Mouse (Mus musculus): ENCODE results near the gene Bhmt.
A peak's percentile ranks its signal among the peaks of the same experiment; 100 is the strongest.

Gene Bhmt

DNA sequence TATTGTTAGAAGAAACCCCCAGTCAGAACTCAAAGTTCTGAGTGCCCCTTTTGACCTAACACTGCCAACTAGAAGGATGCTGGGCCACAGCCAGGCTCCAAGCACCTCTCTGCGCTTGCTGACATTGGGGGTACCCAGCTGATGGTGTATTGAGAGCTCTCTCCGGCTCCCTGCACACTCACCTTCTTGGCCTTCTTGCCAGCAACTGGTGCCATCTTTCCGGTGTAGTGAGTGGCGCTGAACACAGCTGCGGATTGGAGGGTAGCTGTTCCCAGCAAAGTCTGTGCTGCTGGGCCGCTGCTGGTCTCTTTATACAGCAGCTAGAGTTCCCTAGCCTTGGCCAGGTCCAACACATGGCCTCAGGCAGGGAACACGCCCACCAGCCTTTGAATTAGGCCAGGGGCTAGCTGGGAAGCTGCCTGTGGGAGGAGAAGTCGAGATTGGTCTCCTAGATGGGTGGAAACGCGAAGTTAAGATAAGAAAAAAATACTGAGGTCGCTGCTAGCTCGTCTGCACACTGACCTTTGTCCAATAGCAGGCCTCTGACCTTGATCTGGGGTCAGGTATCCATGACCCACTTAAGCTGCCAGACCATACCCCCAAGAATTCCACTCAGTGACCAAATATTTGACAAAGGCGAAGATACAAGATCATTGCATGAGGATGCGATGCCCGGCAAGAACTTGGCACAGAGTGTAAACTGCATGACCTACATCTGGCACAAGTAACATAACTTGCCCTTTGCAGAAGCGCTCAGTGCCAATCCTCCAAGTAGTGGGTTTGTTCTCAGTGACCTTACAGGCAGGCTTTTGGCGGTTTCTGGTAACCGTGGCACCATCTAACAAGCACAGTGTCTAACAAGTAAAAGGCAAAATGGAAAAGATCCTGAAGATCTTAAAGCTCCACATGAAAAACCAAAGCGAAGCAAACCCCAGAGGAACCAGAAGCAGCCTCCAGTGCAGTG, at the start of gene Bhmt:
TSS of gene Bhmt (minus strand) at position 680 of the 964 bp plus-strand sequence.
- DNase-seq (ENCODE audit: low read depth, low spot score) = no peak

- no peak for DNase-seq (ENCODE audit: low read depth, low spot score)
Measured at GRCm38 (mm10) chr13:93687321-93687720, 49.6 kb upstream of the Bhmt start.

DNA sequence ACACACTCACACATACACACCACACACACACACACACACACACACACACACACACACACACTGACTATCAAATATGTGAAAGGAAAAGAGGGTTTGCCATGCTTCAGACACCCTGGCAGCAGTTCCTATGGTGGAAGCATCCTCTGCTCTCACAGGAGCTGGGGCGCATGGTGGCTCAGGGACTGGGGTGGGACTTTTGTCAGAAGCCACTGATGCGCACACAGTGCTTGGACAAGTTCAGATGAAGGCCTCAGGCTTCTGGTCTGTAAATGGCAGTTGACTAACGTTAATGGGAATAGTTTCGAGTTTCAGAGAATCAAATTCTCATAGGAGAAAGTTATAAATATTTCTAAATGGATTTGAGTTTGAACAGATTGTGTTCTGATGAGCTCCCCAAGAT, 47.5 kb upstream of the Bhmt start:
- DNase-seq (ENCODE audit: low read depth, low spot score) = no peak

- DNase-seq (ENCODE audit: low read depth, low spot score) = no peak
Measured at GRCm38 (mm10) chr13:93683336-93683735, 45.6 kb upstream of the Bhmt start.

DNA sequence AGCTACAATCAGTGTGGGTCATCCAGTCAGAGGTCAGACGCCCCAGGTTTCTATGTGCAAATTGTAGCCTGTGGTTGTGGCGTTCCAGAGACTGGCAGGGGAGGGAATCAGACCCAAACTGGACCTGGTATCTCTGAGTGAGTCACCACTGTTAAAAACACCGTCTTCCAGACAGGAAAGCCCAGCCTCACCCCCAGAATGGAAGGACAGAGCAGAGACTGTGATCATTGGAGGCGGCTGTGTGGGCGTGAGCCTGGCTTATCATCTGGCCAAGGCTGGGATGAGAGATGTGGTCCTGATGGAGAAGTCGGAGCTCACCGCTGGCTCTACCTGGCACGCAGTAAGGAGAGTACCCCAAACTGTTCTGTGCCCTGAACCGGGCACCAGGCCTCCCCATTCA, 39.1 kb upstream of the Bhmt start:
- DNase-seq (ENCODE audit: low read depth, low spot score) = no peak

- no peak for DNase-seq (ENCODE audit: low read depth, low spot score)
Measured at GRCm38 (mm10) chr13:93674131-93674561, 36.4 kb upstream of the Bhmt start, which contains the start of the genes Bhmt2 and Dmgdh. Gene Bhmt2, minus strand, starts transcription at chr13:93674302. Gene Dmgdh, plus strand, starts transcription at chr13:93674433.

DNA sequence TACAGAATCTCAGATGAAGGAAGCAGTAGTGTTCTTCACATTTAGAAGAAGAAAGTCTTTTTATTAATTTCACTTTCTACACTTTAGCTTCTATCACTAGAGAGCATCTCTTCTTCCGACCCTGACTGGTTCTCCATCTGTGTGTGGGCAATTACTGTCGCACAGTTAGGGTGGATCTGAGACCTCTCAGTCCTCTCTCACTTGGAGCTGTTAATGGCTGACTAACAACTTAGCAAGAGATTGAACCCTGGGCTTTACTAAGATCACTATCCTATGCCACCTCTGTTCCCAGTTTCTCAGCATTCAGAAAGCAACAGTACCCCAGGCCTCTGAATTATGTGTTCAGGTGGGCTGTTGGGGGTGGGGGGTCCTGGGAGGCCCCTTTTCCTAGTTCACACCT, 35.5 kb upstream of the Bhmt start:
- DNase-seq (ENCODE audit: low read depth, low spot score) = no peak

- no peak for DNase-seq (ENCODE audit: low read depth, low spot score)
Measured at GRCm38 (mm10) chr13:93672371-93672770, 34.6 kb upstream of the Bhmt start.

DNA sequence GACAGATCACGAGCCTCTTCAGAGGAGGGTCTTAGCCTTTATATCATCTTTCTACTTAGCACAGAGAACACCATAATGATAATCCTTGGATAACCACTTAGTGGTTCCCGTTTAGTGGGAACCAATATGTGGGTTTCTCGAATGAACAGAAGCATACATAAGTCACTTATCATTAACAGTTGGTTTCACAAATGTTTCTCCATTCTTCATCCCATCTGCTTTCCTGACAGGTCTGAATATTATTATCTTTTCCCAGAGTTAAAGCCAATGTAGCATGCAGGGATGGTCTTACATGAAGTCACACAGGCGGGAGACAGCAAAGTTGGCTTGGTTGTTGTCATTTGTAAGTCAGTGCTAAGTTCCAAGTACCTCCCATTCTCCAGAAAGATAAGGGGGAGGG, 29.8 kb upstream of the Bhmt start:
- no peak for DNase-seq (ENCODE audit: low read depth, low spot score)

DNA sequence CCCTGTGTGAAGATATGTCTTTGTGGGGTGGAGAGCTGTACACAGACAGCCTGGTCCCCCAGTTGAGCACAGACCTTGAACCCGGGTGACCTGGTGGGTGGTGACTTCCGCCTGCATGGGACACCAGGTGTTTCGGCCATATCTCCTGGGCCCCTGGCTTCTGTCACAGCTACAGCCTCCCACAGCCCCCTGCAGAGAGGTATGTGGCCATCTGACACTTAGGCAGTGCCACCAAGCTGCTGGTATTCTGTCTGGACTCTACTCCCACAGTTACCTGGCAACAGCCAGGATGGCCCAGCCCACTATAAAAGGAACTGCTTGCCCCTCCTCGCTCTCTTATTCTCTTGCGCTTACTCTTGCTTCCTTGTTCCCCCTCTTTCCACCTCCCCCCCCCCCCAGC, 20.2 kb upstream of the Bhmt start:
- no peak for DNase-seq (ENCODE audit: low read depth, low spot score)

- DNase-seq (ENCODE audit: low read depth, low spot score) = no peak
Measured at GRCm38 (mm10) chr13:93653382-93653781, 15.6 kb upstream of the Bhmt start.

- DNase-seq (ENCODE audit: low read depth, low spot score) = no peak
Measured at GRCm38 (mm10) chr13:93648387-93649130, 10.8 kb upstream of the Bhmt start.

GRCm38 (mm10) chr13:93639636-93640035, 1.9 kb upstream of the Bhmt start:
- no peak for DNase-seq (ENCODE audit: low read depth, low spot score)

GRCm38 (mm10) chr13:93636561-93636960, 1.2 kb downstream of the Bhmt start:
- no peak for DNase-seq (ENCODE audit: low read depth, low spot score)

- DNase-seq (ENCODE audit: low read depth, low spot score) = no peak
Measured at GRCm38 (mm10) chr13:93632927-93633326, 4.8 kb downstream of the Bhmt start.

DNA sequence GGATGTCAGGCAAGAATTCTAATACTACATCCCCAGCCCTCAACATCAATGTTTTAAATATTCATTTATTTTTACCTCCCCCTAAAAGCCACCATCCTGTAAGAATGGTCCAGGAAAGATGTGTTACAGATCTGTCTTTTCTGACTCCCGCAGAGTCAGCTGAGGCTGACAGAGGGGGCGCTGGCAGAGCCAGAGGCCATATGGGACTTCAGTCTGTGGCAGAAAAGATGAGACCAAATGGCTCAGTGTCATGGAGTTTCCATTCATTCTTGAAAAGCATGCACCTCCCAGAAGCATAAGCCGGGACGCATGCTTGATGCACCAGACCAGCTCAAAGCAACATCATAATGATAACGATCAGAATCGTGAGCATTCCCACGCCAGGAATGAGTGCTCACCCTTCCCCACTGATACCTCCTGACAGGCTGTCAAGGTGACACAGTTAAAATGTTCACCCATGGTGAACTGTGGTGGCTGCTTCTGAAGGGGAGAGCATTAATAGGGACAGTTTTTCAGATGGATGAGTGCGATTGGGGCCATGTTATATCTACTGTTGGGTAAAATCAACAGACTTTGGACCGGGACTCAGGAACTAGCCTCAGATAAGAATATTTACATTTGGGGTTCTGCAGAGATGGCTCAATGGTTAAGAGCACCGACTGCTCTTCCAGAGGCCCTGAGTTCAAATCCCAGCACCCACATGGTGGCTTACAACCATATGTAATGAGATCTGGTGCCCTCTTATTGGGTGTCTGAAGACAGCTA, 6.6 kb downstream of the Bhmt start:
- no peak for DNase-seq (ENCODE audit: low read depth, low spot score)

- DNase-seq (ENCODE audit: low read depth, low spot score) = peak; percentile 8
Measured at GRCm38 (mm10) chr13:93628861-93629260, 8.9 kb downstream of the Bhmt start.

DNA sequence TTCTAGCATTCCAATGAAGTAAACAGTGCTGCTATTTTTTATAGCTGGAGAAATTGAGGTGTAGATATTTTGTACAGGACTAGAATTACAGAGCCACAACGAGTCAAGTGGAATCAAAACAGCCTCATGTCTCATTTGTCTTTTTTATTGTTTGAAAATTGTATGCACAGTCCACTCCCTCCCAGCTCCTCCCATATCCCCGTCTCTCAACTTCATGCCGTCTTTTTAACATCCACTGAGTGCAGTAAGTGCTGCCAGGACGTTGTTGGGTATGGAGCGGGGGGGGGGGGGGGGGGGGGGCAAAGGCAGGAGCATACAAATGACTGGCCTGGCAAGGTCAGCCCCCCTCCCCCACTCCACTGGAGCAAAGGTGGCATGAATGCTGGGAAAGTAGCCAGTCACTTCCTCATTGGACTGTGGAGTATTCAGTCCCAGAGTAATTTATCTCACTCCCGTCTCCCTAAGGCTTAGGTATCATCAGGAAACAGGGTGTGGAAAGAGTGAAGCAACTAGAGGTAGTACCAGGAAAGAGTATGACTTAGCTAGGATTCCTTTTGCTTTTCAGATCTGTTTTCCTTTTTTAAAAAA, 23.3 kb downstream of the Bhmt start:
- DNase-seq (ENCODE audit: low read depth, low spot score) = no peak

- DNase-seq (ENCODE audit: low read depth, low spot score) = no peak
Measured at GRCm38 (mm10) chr13:93613771-93614170, 24.0 kb downstream of the Bhmt start.

DNA sequence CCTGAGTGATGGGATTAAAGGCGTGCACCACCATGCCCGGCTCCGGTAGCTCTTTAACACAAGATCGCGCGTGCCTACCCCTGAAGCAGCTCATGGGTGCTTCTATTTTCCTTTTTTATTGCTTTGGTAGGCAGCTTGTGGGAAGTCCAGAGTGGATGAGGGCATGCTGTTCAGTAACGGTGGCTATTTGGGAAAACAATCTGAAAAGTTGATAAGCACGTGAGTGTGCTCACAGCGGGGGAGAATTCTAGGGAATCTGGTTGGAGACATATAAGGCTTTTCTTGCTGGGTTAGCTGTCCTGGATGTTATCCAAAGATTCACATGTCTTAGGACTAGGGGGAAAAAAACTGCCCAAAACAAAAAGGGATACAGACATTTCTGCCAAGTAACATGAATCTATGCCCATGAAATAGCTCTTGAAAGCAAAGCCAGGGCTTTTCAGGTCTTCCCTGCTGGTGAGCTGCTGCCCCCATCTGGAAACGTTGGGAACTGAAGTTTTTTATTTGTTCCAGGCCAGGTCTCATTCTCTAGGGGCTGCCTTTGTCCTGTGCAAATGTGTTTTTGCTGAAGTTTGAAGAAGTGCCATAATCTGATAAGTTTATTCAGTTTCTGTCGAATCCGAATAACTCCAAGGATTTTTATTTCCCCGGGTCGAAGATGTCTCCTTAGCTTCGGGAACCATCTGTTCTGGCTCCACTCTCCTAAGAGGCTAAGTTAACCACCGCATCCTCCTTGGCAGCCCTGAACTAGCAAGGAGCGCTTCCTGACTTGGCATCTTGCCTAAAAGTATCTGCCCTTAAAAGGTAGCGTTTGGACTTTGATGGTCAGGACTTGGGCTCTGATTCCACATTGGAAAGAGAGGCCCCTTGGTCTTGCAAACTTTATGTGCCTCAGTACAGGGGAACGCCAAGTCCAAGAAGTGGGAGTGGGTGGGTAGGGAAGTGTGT, 24.8 kb downstream of the Bhmt start:
- DNase-seq (ENCODE audit: low read depth, low spot score) = peak; percentile 82
